Mouse (Mus musculus) cerebellum, adult 9-10 months (tissue): ENCODE data around the gene Gm6871.
"Not testable (repeated sequence)": the region's sequence is repeated elsewhere in the genome, so short reads cannot be mapped to it uniquely, and the experiment has no call there.

Source experiments
- DNase-seq: peaks from one replicate; pipeline ENCODE4 v3.0.0; 2022

Gm6871 gene

DNA sequence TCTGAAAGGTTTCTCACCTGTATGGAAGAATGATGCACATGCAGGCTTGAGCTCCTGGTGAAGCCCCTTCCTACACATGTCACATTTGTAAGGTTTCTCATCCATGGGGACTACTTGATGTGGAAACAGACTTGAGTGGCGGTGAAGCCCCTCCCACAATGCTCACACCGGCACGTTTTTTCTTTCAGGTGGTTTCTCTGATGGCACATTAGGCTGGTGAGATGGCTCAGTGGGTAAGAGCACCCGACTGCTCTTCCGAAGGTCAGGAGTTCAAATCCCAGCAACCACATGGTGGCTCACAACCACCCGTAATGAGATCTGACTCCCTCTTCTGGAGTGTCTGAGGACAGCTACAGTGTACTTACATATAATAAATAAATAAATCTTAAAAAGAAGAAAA, at the start of gene Gm6871:
Gm6871 (minus strand) TSS at position 101 of the 400 bp plus-strand sequence.
- not testable (repeated sequence) for DNase-seq

DNA sequence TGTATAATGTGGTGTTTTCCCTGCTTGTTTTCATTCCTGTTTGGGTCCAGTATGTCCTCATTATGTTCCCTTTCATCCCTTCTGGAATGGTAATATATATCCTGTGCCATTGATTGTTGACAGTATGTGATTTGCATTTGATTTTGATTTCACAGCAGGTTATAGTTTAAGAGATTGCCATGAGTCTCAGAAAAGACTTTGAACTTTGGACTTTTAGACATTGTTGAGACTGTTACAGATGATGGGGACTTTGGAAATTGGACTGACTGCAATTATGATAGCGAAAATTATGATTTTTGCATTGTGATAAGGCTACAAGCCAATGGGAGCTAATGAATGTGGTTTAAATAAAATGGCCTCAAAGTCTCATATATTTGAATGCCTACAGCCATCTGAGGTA, 42.8 kb upstream of the Gm6871 start:
- not testable (repeated sequence) for DNase-seq

DNA sequence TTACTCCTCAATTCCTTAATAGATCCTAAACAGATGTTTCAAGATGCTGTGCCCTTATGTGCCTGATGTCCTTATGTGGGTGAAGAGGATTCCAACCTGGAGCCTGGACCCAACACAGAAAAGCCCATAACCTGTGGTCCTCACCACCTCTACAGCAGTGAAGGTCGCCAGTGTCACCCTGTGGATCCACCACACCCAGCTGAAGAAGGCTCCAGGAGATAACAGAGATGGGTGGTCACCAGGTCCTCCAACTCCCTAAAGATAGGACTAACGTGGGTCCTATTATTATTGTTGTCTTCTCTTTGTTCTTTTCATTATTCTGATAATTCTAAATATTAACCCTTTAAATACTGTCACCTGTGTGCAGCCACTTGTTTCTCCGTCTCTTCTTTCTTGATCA, 38.2 kb upstream of the Gm6871 start:
- no peak for DNase-seq

DNA sequence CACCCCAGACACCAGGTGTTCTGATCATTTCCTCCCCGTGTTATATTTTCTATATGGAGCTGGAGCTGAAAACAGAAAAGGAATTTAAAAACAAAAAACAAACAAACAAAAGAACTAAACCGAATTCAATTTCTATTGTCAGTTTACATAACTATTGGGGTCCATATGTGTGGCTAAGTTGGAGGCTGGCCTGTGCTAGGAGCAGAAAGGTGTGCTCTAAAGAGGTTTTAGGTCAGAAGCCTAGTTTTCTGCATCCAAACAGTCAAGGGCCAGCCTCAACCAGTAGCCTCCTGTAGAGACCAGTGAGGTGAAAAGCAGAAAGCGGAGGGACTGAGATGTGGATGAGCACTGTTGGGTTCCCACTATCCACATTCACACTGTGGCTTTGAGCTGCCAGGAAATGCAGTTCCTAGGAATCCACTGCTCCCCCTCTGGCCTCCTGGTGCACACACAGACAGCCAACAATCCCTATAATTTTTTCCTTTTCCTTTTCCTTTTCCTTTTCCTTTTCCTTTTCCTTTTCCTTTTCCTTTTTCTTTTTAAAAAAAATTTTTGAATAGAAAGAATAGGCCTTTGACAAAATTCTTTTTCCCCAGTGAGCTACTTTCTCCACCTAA, 26.6 kb upstream of the Gm6871 start:
- peak; percentile 14 for DNase-seq

DNA sequence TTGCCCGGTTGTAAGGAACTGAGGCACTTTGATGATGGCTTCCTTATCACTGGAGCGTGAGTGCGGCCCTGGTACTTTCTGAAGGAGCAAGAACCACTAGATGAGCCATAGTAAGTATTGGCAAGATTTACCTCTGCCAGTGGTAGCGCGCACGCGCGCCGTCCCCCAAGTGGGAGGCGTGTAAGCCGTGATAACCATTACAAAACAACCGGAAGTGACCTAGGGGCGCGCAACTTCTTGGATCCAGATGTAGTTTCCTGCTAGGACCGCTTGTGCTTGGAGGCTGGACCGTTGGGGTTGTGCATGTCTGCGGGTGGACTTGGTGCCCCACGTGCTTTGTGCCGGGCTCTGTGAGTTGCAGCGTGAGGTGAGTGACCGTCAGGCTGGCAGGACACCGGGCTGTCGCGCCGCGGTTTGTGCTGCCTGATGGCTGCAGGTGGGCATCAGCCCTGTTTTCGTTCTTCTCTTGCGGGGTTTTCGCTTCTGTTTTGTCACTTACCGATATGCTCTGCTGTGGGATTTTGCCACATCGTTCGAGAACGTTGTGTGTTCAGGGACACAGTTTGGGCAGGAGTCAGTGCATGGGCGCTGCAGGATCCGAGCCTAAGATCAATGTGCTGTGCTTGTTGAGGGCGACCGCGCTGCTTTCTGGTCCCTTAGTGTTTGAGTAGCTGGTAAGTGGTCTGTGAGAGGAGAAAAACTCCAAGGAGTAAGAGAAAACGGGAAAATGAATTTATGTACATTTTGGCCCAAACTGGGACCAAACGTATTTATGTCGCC, 25.8 kb upstream of the Gm6871 start, which contains the start of gene 2610021A01Rik:
2610021A01Rik (plus strand) TSS at position 197 of the 780 bp plus-strand sequence.
- peak; percentile 91 for DNase-seq

DNA sequence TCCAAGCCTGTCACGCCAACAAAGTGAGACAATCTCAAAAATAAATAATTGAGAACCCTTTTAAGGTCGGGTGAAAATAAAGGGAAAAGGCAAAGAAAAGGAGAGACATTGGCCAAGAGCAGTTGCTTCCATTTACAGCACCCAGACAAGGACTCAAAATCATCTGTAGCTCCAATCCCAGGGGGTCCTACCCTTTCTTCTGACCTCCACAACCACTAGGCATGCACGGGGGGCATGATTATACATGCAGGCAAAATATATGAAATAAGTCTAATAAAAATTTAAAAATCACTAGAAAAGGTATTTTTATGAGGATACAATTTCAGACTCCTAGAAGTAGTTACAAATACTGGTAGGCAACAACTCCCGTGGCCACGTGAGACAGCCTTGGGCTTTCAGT, 25.2 kb upstream of the Gm6871 start:
- no peak for DNase-seq

DNA sequence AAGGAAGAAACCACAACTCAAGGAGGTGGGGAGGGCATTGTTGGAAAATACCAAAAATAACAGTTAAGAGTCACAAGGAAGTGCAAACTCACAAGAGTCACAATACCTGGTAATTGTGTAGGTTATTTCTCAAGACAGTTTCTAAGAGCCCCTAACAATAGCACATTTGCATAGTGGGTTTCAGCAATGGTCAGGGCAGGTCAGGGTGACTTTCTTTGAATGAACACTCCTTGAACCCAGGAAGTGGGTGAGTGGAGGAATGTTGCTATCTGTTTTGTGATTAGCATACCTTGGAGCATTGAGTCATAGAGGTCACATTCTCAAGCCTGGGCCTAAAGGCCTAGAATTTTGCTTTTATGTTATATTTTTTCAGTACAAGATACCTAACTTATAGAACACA, 14.4 kb upstream of the Gm6871 start:
- not testable (repeated sequence) for DNase-seq

DNA sequence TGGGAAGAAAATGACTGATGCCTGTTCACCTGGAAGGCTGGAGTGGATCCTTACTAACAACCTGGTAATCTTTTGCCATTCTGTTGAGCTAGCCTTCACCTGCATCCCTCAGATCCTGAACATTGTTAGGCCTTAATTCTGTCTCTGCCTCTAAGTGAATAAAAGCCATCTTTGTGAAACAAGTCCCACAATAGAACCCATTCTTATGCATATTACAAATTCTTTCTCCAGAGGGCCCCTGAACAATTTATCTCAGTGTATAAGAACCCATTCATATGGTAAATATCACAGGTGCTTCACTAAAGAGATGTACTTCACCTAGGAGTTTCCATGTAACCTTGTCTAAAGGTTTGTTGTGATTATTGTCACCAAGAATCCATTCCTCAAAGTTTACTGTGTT, 8.6 kb upstream of the Gm6871 start:
- no peak for DNase-seq

DNA sequence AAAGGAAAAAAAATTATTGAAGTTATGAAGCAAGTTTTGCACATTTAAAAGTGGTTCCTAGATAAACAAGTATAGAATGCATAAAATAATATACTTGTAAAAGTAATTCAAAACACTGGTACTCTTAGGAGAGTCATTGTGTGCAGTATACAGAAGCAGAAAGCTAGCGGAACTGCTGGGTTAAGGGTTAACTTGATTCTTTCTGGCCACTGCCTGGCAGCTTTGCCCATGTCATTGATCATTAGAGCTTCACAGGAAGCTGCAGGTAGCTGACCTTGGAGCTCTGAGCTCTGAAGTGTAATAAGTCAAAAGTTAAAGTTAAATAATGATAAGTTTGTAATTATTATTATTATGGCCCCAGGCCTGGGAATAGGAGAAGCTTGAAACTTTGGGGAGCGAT, 4.5 kb upstream of the Gm6871 start:
- no peak for DNase-seq

DNA sequence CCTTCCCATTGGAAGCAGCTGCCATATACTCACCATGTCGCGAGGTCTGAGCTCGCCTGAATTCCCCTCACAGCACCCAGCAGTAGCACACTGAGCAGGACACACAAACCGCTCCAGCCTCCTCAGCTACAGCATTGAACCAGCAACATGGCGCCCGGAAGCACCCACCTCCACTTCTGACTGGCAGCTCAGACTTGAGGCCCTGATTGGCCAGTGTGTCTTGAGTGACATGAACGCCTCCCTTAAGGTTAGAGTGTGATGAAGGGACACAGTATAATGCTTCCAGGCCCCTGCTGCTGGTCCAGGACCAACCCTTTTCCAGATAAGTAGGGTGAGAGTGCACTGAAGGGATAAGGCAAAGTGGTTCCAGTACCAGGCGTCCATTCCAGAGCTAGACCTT, 12.8 kb downstream of the Gm6871 start:
- DNase-seq = no peak

DNA sequence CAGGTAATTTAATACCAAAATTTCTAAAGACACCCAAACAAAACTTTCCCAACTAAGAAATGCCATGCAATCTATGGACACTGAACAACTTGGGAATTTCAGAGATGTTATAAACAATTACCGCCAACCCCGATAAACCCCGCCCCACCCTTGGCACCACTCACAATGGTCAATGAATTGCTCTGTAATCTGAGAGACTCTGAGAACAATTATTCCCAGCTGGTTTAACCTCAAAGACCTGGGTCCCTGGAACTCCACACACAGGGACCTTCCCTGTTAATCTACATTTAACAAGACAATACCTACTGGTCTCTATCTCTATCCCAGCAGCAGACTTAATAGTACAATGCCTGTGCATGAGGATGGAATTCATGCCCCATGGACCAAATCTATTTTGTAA, 60.8 kb downstream of the Gm6871 start:
- DNase-seq = no peak

DNA sequence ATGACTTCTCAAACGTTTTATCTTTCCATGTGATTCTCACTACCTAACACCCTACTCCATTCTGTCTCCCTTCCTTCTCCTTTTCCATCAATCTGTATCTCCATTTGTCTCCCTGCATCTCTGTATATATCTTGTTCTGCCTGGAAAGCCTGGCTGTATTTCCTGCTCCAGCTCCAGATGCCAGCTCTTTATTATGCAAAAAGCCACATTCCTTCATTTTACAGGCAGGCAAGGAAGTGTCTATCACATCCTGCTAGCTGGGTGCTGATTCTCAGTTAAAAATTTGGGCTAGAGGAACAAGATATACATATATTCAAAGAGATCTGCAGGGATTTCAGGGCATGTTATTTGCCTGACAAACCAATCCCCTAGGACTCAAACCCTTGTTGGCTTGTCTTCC, 61.3 kb downstream of the Gm6871 start:
- no peak for DNase-seq

DNA sequence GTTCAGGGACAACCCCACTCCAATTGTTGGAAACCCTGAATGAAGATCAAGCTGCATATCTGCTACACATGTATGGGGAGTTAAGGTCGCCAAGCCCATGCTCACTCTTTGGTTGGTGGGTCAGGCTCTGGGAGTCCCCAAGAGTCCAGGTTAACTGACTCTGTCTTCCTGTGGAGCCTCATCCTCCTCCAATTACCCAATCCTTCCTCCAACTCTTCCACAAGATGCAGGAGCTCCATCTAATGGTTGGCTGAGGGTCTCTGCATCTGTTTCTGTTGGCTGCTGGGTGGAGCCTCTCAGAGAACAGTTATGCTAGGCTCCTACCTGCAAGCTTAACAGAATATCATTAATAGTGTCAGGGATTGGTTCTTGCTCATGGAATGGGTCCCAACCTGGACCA, 71.1 kb downstream of the Gm6871 start:
- DNase-seq = peak; percentile 44

DNA sequence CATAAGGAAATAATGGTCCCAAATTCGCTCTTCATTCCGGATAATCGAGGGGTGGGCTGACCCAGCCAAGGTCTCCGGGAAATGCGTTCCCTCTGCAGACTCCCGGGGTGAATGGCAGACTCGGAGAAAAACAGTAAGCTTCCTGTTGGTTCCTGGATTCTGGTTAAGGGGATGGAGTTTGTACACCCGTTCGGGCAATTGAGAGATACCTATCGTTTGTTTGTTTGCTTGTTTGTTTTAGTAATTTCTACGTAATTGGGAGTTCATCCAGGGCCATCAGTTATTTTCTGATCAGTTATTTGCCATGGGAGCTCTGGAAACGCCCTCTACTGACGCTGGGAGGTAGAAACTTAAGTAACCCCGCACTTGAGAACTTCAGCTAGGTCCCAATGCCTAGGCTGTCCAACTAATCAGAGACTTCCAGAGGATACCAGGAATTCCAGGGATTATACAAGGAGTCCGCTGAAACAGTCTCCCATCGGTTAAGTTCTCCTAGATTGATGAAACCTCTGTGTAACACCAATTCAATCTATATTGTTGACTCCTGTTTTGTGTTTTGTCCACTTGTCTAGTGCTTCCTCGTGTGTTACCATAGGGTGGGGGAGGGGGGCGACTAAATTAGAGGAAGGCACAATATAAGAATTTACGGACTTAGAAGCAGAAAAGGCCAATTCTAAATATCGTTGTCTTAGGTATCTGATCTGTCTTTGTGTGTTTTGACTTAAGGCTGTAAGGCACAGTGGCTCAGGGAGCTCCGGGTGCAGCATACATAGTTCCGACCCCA, 73.1 kb downstream of the Gm6871 start:
- peak; percentile 86 for DNase-seq

DNA sequence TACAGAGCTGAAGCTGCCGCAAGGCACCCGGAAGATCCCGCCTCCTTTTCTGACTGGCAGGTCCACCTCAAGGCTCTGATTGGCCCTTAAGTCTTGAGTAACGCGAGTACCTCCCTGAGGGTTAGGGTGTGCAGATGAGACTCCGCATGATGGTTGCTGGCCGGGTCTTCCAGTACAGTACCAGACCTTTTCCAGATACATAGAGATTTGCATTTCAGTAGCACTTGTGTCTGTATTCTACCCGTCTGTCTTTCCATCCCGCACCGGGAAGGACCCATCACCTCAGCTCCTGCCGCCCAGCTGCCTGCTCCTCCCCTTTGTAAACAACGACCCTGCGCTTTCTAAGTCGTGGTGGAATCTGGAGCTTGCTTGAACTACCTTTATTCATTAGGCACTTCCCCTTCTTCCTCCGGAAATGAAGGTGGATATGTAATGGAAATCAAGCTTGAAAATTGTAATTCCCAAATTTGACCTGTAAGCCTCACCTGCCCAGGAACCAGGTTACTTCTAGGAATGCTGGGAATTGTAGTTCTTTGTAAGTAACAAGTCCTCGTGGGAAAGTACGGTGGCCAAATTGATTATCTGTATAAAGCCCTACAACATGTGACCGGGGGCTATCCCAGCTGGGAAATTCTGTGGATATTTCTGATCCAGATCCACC, 73.9 kb downstream of the Gm6871 start, which contains the start of the genes Gm20449 and AW146154:
Gm20449 (minus strand) TSS at position 29 of the 661 bp plus-strand sequence.
AW146154 (minus strand) TSS at position 502 of the 661 bp plus-strand sequence.
- peak; percentile 99 for DNase-seq

DNA sequence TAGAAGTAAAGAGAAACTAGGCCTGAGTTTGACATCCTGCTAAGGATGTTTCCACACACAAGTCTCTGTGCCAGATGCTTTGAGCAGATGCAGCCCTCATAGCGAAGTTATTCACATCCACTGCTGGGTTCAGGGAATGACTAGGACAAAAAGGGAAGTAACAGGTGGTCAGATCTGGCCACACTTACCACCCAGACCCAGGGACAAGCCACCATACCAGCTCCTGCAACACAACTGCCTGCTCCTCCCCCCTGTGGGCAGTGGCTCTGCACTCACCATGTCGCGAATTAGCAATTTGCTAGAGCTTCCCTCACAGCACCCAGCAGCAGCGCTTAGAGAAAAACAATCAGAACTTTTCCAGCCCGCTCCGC, 74.5 kb downstream of the Gm6871 start:
- not testable (repeated sequence) for DNase-seq

DNA sequence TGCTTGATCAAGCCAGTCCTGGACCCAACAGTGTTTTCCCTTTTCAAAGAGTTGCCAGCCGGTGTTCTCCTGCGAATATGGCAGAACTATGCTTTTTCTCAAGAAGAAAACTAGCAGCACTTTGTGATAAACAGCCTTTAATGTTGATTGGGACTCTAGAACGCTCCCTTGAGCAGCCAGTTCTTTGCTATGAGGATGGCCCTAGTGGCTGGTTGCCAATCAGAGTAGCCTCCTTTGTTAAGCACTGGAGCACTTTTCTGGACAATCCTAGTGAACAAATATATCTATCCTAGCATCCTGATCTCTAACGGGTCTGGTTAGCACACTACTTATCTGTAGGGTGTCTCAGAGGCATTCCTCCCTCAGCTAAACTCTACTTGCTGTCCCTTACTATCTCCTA, 75.0 kb downstream of the Gm6871 start:
- DNase-seq = peak; percentile 65

DNA sequence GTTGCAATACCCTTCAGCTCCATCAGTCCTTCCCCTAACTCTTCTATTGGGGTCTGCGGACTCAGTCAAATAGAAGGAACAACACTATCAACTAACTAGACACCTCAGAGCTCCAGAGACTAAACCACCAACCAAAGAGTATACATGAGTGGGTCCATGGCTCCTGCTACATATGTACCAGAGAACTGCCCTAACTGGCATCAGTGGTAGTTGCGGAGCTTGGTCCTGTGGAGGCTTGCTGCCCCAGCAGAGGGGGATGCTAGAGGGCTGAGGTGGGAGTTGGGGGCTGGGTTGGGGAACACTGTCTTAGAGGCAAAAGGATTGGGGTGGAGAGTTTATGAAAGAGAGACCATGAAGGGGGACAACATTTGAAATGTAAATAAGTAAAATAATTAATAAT, 75.6 kb downstream of the Gm6871 start:
- DNase-seq = peak; percentile 59
